Mouse (Mus musculus) E14TG2a.4 (cell line): Measurements from ENCODE around the gene Gm3776.
A peak's percentile ranks its signal among the peaks of the same experiment; 100 is the strongest.
"Not testable (repeated sequence)": the region's sequence is repeated elsewhere in the genome, so short reads cannot be mapped to it uniquely, and the experiment has no call there.

Experiments used
- H3K27me3 ChIP-seq: 2 replicates; pipeline ENCODE4 v1.6.1; 2014; ENCODE audit warnings: low read length, control low read depth; ENCODE audit not compliant: insufficient read depth
- H3K36me3 ChIP-seq: 2 replicates; pipeline ENCODE4 v1.6.1; 2014; ENCODE audit warnings: low read length, control low read depth; ENCODE audit not compliant: insufficient read depth
- H3K4me1 ChIP-seq: replicated peaks from 2 replicates; pipeline ENCODE4 v1.6.1; 2014; ENCODE audit warnings: low read depth, low read length, control low read depth
- H3K4me3 ChIP-seq: replicated peaks from 2 replicates; pipeline ENCODE4 v1.5.1; 2014; ENCODE audit warnings: mild to moderate bottlenecking, low read length
- H3K9me3 ChIP-seq: 2 replicates; pipeline ENCODE4 v1.6.1; 2014; ENCODE audit warnings: low read length, control low read depth
- CTCF ChIP-seq: conservative IDR thresholded peaks from 2 replicates; pipeline ENCODE4 v1.5.1; 2014; ENCODE audit warnings: low read length
- NANOG ChIP-seq: IDR thresholded peaks from 2 replicates; pipeline ENCODE4 v1.6.1; 2014; ENCODE audit warnings: borderline replicate concordance, low read length, mixed read lengths
- POU5F1 ChIP-seq: IDR thresholded peaks from 2 replicates; pipeline ENCODE4 v1.6.1; 2014; ENCODE audit warnings: low read length, borderline replicate concordance

The Gm3776 gene

GRCm38 (mm10) chr9:78223221-78223902 is 33.6 kb upstream of the Gm3776 start:
- Histone ChIP-seq H3K27me3 (no peaks in the 10 kb centered on the region; the same call in 1 of the 2 replicates), H3K4me1 (peaks cover 23% of the 10 kb centered on the region), H3K4me3 (no peak overlapping the region), H3K9me3 (no peaks in the 10 kb centered on the region), H3K36me3 (no peaks in the 10 kb centered on the region)
- TF ChIP-seq CTCF (no peak), POU5F1 (no peak), NANOG (no peak)

- Histone ChIP-seq H3K4me3 (no peak overlapping the region), H3K4me1 (peaks cover 23% of the 10 kb centered on the region), H3K9me3 (no peaks in the 10 kb centered on the region), H3K36me3 (no peaks in the 10 kb centered on the region), H3K27me3 (no peaks in the 10 kb centered on the region; the same call in 1 of the 2 replicates)
- TF ChIP-seq POU5F1, result no peak
- no peak for TF ChIP-seq NANOG
- TF ChIP-seq CTCF, result no peak
Measured at GRCm38 (mm10) chr9:78224418-78224817, 32.5 kb upstream of the Gm3776 start.

GRCm38 (mm10) chr9:78225304-78225703 is 31.6 kb upstream of the Gm3776 start:
- no peaks in the 10 kb centered on the region for H3K36me3 ChIP-seq
- no peaks in the 10 kb centered on the region for H3K9me3 ChIP-seq
- no peaks in the 10 kb centered on the region; the same call in 1 of the 2 replicates for H3K27me3 ChIP-seq
- TF ChIP-seq POU5F1, result no peak
- no peak for TF ChIP-seq NANOG
- no peak for TF ChIP-seq CTCF
- peaks cover 23% of the 10 kb centered on the region for H3K4me1 ChIP-seq
- H3K4me3 ChIP-seq, result peak overlapping the region; percentile 35

GRCm38 (mm10) chr9:78228122-78228521 is 28.8 kb upstream of the Gm3776 start:
- no peaks in the 10 kb centered on the region; the same call in 1 of the 2 replicates for H3K27me3 ChIP-seq
- TF ChIP-seq POU5F1 (no peak), NANOG (no peak), CTCF (no peak)
- H3K4me3 ChIP-seq, result no peak overlapping the region
- H3K9me3 ChIP-seq, result no peaks in the 10 kb centered on the region
- H3K36me3 ChIP-seq, result no peaks in the 10 kb centered on the region
- H3K4me1 ChIP-seq, result peaks cover 19% of the 10 kb centered on the region

GRCm38 (mm10) chr9:78229658-78230057 is 27.3 kb upstream of the Gm3776 start:
- H3K27me3 ChIP-seq, H3K4me3 ChIP-seq, H3K9me3 ChIP-seq, H3K36me3 ChIP-seq, H3K4me1 ChIP-seq: not testable (repeated sequence)

GRCm38 (mm10) chr9:78230461-78230860 is 26.5 kb upstream of the Gm3776 start, which contains the start of gene Gsta1:
TSS of gene Gsta1 (plus strand) at chr9:78230656.
- H3K9me3 ChIP-seq, H3K4me1 ChIP-seq, H3K27me3 ChIP-seq, H3K4me3 ChIP-seq, H3K36me3 ChIP-seq: not testable (repeated sequence)

- not testable (repeated sequence) for H3K27me3 ChIP-seq, H3K36me3 ChIP-seq, H3K9me3 ChIP-seq, H3K4me1 ChIP-seq, H3K4me3 ChIP-seq
Measured at GRCm38 (mm10) chr9:78233121-78233695, 23.7 kb upstream of the Gm3776 start.

- H3K36me3 ChIP-seq, H3K27me3 ChIP-seq, H3K4me1 ChIP-seq, H3K4me3 ChIP-seq, H3K9me3 ChIP-seq: not testable (repeated sequence)
Measured at GRCm38 (mm10) chr9:78255683-78256470, 1.1 kb upstream of the Gm3776 start.

GRCm38 (mm10) chr9:78259688-78260087 is 2.8 kb downstream of the Gm3776 start:
- not testable (repeated sequence) for H3K4me3 ChIP-seq, H3K27me3 ChIP-seq, H3K4me1 ChIP-seq, H3K36me3 ChIP-seq, H3K9me3 ChIP-seq
- peak; percentile 15 for TF ChIP-seq CTCF

GRCm38 (mm10) chr9:78270945-78271344 is 14.0 kb downstream of the Gm3776 start:
- not testable (repeated sequence) for H3K4me3 ChIP-seq, H3K27me3 ChIP-seq, H3K4me1 ChIP-seq, H3K9me3 ChIP-seq, H3K36me3 ChIP-seq

- not testable (repeated sequence) for H3K9me3 ChIP-seq, H3K4me1 ChIP-seq, H3K36me3 ChIP-seq, H3K4me3 ChIP-seq, H3K27me3 ChIP-seq
Measured at GRCm38 (mm10) chr9:78282002-78282711, 25.2 kb downstream of the Gm3776 start.

GRCm38 (mm10) chr9:78289063-78289462 is 32.1 kb downstream of the Gm3776 start:
- H3K9me3 ChIP-seq, H3K36me3 ChIP-seq, H3K27me3 ChIP-seq, H3K4me1 ChIP-seq, H3K4me3 ChIP-seq: not testable (repeated sequence)
